Mouse (Mus musculus) effector memory CD4-positive, alpha-beta T cell, adult 5 months (primary cell): ENCODE results near the gene Tmem254c. TPM values are rescaled to one million over a fixed set of nuclear protein-coding genes. Genes with fewer than 3 reads are reported as not detected.

Source experiments
- polyA plus RNA-seq: library from polyadenylated mRNA; unstranded; fragments of 100-300 nt; shearing (Covaris generic); gene quantifications from one replicate; pipeline ENCODE4 v1.2.1, GENCODE M21; 2017

Tmem254c gene
- polyA plus RNA-seq, result 27.0 TPM

DNA sequence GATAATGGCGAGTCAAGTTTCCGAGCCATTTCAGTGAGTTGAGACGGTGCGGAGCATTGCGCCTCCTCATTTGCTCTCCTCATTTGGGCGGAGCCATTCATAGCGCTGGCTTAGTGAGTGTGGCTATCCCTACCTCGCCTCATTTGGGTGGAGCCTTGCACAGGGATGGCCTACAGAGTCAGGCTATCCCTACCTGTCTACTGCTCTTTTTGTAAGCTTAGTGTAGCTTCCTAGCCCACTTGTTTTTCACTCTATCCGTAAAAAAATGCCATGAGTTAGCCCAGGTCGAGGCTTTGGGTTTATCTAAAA lies at the start of gene Tmem254c:
Tmem254c (minus strand) TSS at position 31 of the 309 bp plus-strand sequence.

DNA sequence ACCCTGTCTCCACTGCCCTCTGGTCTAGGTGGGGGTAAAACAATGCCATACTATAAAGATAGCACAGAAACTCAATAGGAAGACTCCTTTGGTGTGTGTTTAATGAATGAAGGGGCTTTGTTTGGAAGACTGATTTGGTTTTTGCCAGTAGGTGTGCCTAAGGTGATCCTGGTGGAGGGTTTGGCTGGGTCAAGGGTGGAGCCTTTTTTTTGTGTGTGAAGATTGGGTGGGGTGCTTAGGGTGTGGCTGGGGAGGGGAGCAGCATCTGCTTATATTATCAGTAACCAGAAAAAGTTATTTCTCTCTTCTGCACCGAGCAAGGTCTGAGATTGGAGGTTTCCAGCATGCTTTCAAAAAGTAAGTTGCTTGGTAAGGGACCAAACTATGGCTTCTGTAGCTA lies 14.8 kb upstream of the Tmem254c start, which contains the start of gene Cphx3:
Cphx3 (plus strand) TSS at position 301 of the 400 bp plus-strand sequence.

DNA sequence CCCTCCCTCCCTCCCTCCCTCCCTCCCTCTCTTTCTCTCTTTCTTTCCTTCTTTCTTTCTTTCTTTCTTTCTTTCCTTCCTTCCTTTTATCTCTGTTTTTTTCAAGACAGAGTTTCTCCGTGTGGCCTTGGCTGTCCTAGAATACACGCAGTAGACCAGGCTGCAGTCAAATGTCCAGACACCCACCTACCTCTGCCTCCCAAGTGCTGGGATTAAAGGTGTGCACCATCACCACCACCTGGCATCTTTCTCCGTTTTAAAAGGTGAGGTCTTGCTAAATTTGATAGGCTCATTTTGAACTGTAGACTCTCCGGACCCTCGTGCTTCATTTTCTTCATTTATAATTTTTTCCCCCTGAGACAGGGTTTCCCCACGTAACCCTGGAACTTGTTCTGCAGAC lies 14.1 kb upstream of the Tmem254c start, which contains the start of gene Cphx2:
Cphx2 (plus strand) TSS at position 301 of the 400 bp plus-strand sequence.

DNA sequence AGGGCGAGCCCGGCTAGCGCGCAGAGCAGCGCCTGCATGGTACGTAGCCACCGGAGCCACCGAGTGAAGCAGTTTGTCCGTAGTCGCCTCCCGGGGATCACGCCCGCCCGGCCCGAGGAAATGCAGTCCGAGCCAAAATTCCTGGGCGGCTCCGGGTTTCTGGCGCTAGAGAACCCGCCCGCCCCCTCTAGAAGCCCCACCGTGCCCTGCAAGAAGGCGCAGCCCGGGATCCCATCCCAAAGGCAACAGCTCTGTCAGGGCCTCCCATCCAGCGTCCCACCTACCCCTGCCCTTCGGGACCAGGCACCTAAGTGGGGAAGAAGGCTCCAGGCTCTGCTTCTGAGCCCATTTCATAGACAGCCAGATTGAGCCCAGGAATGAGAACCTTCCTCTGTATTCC lies 24.5 kb downstream of the Tmem254c start, which contains the start of gene Gm9780:
Gm9780 (minus strand) TSS at position 101 of the 400 bp plus-strand sequence.

Other genes starting within 250 kb of the Tmem254c start
- gene Anxa11, start 225.2 kb downstream of the Tmem254c start, polyA plus RNA-seq, result 49.0 TPM
- not detected for gene Plac9a, start 164.3 kb downstream of the Tmem254c start, polyA plus RNA-seq
- gene Tmem254a, start 139.7 kb downstream of the Tmem254c start, polyA plus RNA-seq, result 0.96 TPM
- not detected for gene Cphx1, start 129.1 kb downstream of the Tmem254c start, polyA plus RNA-seq
- not detected for gene Duxbl1, start 88.8 kb downstream of the Tmem254c start, polyA plus RNA-seq
- gene Gm9780, start 24.6 kb downstream of the Tmem254c start, polyA plus RNA-seq, result not detected
- not detected for gene Cphx2, start 14.2 kb upstream of the Tmem254c start, polyA plus RNA-seq
- gene Cphx3, start 14.9 kb upstream of the Tmem254c start, polyA plus RNA-seq, result not detected
- not detected for gene Duxbl2, start 51.0 kb upstream of the Tmem254c start, polyA plus RNA-seq
- not detected for gene Plac9b, start 115.1 kb upstream of the Tmem254c start, polyA plus RNA-seq
- gene Tmem254b, start 139.7 kb upstream of the Tmem254c start, polyA plus RNA-seq, result 3.7 TPM
- not detected for gene Duxbl3, start 190.6 kb upstream of the Tmem254c start, polyA plus RNA-seq